Mouse (Mus musculus) MEL-GATA-1-ER (cell line): ENCODE data around the gene F13b.

Experiments
- DNase-seq: peaks from one replicate; pipeline ENCODE4 v3.0.0-alpha.2; 2012; ENCODE audit warnings: low read depth; ENCODE audit errors: extremely low read depth

Gene F13b

DNA sequence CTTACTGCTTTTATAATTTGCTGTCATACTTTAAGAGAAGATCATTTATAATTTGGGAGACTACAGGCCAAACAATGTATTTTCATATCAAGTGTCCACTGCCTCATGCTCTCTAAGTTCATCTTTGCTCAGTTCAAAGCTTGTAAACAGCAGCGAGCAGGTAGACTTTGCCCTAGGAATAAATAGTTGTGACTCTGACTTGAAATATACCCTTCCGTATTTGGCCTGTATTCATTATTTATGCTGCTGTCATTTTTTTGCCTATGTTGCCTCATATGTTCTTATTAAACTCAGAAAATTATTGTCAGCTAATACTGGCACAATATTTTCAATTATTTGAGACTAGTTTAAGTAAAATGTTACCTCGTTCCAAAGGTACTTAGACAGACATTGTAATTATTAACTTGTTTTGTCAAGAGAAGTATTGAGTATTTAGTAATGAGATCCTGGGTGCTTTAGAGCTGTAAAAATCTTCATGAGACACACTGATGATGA is at the start of gene F13b:
TSS of gene F13b (plus strand) at position 445 of the 495 bp plus-strand sequence.
- no peak for DNase-seq

DNA sequence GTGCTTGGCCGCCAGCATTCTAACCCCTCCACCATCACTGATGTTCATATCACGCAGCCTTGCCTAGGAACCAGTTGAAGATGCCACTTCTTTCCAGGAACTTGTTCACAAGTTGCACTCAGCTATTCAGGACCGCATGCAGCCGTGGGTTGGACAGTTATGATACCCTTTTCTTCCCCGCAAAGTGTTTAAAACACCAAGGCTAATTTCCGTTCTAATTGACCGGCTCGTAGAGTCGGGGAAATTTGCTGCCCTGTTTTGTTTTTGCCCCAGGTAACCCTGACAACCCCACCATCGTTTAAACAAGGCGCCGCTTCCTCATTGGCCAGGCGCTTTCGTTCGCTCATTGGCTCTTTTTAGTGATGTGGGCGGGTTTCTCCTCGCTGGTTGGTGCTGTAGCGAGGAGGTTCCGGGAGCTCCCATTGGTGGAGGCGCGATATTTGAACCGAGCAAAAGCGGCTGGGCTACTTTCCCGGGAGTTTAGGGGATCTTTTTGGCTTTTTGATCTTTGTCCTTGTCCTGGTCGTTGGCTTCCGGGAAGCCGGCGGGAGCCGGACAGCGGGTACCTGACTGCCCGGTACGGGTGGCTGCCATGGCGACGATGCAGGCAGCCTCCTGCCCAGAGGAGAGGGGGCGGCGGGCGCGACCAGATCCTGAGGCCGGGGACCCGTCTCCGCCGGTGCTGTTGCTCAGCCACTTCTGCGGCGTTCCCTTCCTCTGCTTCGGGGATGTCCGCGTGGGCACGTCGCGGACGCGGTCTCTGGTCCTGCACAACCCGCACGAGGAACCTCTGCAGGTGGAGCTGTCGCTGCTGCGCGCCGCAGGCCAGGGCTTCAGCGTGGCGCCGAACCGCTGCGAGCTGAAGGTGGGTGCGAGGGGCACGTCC is 46.9 kb upstream of the F13b start, which contains the start of gene Aspm:
TSS of gene Aspm (plus strand) at position 433 of the 886 bp plus-strand sequence.
- peak; percentile 93 for DNase-seq

DNA sequence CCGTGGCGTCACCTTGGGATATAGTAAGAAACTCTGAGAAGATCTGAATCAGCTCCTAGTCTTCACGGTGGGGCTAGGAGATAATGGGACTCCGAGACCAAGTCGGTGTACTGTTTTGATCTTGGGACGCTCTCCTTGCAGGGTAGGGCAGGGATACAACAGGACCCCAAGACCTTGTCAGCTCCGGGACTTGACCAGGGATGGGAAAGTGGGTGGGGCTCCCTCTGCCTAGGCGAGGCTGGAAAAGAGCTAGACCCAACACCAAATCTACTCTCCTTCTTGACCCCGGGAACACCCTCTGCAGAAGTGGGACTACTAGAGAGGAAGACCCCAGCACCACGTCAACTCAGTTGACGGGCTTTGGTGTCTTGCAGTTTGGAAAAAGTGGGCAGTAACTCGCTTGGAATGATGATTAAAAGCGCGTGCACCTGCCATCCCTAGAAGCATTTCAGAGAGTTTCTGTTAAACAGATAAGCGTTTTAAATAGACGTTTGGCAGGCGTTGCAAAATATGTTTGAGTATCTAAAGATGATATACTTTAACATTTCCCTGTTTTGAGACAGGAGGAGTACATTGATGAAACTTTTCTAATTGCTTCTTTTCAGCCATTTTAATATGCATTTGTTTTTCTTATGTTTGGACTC is 46.2 kb upstream of the F13b start:
- no peak for DNase-seq

DNA sequence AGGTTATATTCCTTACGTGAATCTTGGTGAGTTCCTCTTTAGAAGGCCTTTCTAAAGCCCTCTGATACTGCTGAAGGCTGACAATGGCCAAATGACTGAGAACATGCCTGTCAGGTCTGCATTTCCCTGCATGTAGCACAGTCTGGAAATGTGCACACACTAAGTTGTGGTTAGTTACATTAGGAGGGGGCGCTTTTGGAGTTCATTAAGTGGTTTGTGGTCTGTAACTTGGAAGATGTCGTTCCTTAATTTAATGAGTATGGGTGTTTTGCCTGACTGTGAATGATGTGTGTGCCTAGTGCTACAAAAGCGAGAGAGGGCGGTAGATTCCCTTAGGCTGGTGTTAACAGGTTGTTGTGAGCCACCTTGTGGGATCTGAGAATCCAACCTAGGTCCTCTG is 40.7 kb upstream of the F13b start:
- no peak for DNase-seq

DNA sequence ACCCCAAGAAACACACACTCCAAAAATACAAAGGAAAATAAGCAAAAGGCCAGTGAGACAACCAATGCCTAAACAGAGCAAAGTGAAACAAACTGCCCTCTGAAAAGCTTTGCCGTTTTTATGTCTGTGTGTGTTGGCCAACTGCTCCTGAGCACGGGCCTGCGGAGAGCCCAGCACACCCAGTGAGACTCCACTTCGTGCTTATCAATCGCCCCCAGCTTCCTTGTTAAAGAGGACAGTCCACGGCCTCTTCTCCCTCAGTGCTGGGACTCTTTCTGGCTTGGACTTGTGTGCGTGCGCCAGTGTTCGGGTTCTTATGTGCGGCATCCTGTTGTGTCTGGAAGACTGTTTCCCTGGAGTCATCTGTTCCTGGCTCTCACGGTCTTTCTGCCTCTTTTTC is 35.6 kb upstream of the F13b start:
- DNase-seq = peak; percentile 63

GRCm38 (mm10) chr1:139478898-139479297 is 22.6 kb upstream of the F13b start:
- no peak for DNase-seq

DNA sequence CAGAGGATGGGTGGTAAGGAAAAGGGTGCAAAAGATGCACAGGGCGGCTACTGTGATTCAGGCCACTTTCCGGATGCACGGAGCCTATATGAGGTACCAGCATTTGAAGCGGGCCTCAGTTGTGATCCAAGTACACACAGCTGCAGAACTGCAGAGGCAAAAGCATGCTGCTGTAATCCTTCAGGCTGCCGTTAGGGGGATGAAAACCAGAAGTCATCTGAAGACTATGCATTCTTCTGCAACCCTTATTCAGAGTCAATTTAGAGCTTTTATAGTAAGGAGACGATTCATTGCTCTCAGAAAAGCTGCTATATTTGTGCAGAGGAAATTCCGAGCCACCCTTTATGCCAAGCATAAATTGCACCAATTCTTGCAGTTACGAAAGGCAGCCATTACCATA is 21.3 kb upstream of the F13b start:
- DNase-seq = no peak

DNA sequence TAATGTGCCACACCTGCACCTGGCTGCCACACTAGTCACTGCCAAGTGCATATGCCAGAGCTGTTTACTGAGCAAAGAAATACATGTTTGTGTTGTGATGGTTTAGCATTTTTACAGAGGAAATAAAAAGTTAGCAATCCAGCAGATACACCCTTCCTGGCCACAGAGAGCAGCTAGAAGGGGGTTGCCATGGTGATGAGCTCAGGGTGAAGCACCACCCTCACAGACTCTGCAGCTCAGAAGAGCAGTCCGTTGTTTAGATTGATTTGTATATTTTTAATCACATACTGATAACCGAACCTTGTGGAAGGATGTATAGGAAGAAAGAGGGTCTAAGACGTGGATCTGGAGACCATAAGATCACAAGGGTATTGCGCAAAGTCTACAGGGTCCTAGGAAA is 20.4 kb upstream of the F13b start:
- DNase-seq = no peak

DNA sequence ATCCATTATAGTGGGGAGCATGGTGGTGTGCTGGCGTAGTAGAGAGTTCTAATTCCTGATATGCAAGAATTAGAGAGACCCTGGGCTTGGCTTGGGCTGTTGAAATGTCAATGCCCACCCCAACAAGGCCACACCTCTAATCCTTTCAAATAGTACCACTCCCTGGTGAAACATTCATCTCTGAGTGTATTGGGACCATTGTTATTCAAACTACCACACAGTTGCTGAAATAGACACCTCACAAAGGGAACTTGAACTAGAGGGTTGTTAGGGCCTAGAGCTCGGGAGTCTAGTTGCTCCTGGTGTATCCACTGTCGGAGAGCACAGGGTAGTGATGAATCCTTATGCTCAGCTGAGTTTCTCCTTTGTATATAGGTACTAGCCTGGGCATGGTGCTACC is 6.9 kb upstream of the F13b start:
- no peak for DNase-seq

- no peak for DNase-seq
Observed at GRCm38 (mm10) chr1:139495408-139495807, 6.1 kb upstream of the F13b start.

- DNase-seq = no peak
Observed at GRCm38 (mm10) chr1:139496212-139496611, 5.3 kb upstream of the F13b start.

GRCm38 (mm10) chr1:139499751-139500150 is 1.8 kb upstream of the F13b start:
- DNase-seq = no peak

GRCm38 (mm10) chr1:139514556-139514955 is 13.1 kb downstream of the F13b start:
- no peak for DNase-seq

DNA sequence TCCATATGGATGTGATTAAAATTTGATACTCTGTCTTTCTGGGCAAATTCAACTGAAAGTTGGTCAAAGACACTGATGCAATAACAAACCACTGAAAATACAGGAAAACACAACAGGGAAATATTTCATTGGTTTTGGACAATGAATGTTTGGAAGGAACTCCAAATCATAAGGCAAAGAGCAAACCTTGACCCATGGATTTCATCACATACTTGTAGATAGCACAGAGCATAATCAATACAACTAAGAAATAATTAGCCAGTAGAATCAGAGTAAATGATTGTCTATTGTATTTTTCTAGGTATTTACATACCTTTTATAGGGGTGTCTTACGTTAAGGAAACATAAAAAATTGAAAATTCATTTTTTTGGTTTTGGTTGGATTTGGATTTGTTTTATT is 47.0 kb downstream of the F13b start:
- no peak for DNase-seq

- DNase-seq = no peak
Observed at GRCm38 (mm10) chr1:139551311-139551710, 49.8 kb downstream of the F13b start.

DNA sequence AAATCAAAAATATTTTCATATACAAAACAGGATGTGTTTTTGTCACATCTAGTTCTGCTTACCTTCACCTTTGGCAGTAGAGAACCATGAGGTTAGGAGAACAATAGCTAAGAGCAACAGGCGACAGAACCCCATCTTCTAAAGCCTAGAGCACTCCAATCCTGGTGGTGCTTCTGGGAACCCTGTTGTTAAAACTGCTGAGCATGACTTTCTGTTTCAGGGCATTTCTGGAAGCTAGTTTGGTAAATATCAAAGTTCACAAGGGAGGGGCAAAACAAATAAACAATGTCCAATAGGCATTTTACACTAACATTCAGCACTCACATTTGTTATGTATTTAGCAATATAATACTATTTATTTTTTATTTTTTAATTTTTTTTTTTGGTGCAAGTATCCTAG is 58.5 kb downstream of the F13b start, which contains the start of gene Cfhr1:
TSS of gene Cfhr1 (minus strand) at position 249 of the 400 bp plus-strand sequence.
- DNase-seq = no peak
